Mouse (Mus musculus) thymus, postnatal 0 days (tissue): ENCODE results near the gene Hist3h2a. TPM values are rescaled to one million over a fixed set of nuclear protein-coding genes. Genes with fewer than 3 reads are reported as not detected.
A peak's percentile ranks its signal among the peaks of the same experiment; 100 is the strongest.

Experiments used
- DNase-seq: peaks from one replicate; pipeline ENCODE4 v3.0.0-alpha.2; 2015; ENCODE audit warnings: low spot score
- microRNA-seq: library from miRNA; unstranded; fragments of <30 nt; microRNA quantifications from one replicate; pipeline ENCODE4, GENCODE M21; 2016; ENCODE audit warnings: borderline number of aligned reads
- polyA plus RNA-seq: library from polyadenylated mRNA; unstranded; fragments of >200 nt; fragmentation: Nextera tagmentation; extraction: Ambion mirVana; gene quantifications from 2 replicates; pipeline ENCODE4 v1.2.1, GENCODE M21; 2015

The Hist3h2a gene
- polyA plus RNA-seq, 1 experiment from 2014 or later: 52.3 TPM

GRCm38 (mm10) chr11:58990794-58991193 is 36.3 kb downstream of the Hist3h2a start:
- DNase-seq: no peak

GRCm38 (mm10) chr11:58991911-58992310 is 37.4 kb downstream of the Hist3h2a start:
- DNase-seq: no peak

GRCm38 (mm10) chr11:58993091-58993670 is 38.7 kb downstream of the Hist3h2a start:
- DNase-seq: no peak

- peak; percentile 71 for DNase-seq
Measured at GRCm38 (mm10) chr11:58994337-58994826, 39.9 kb downstream of the Hist3h2a start.

GRCm38 (mm10) chr11:58995061-58995806 is 40.7 kb downstream of the Hist3h2a start:
- no peak for DNase-seq

- peak; percentile 84 for DNase-seq
Measured at GRCm38 (mm10) chr11:58995807-58996370, 41.4 kb downstream of the Hist3h2a start.

GRCm38 (mm10) chr11:58997541-58997940 is 43.1 kb downstream of the Hist3h2a start:
- DNase-seq: no peak

GRCm38 (mm10) chr11:58999158-58999557 is 44.7 kb downstream of the Hist3h2a start:
- no peak for DNase-seq

GRCm38 (mm10) chr11:58999830-59000229 is 45.3 kb downstream of the Hist3h2a start:
- no peak for DNase-seq

- no peak for DNase-seq
Measured at GRCm38 (mm10) chr11:59000635-59001034, 46.1 kb downstream of the Hist3h2a start.

- no peak for DNase-seq
Measured at GRCm38 (mm10) chr11:59002327-59003079, 48.0 kb downstream of the Hist3h2a start.

Small RNA genes within 50 kb of the gene (microRNA-seq; reads per million reads assigned to microRNA genes)
- not detected for gene Gm44313

Other genes starting within 250 kb of the Hist3h2a start
- gene Olfr318, start 230.7 kb upstream of the Hist3h2a start, polyA plus RNA-seq: not detected in 2 replicates
- gene Olfr317, start 215.5 kb upstream of the Hist3h2a start, polyA plus RNA-seq: not detected in 2 replicates
- gene Olfr316, start 202.0 kb upstream of the Hist3h2a start, polyA plus RNA-seq: not detected in 2 replicates
- gene Olfr315, start 181.5 kb upstream of the Hist3h2a start, polyA plus RNA-seq: not detected in 2 replicates
- gene Olfr314, start 171.7 kb upstream of the Hist3h2a start, polyA plus RNA-seq: not detected in 2 replicates
- gene Fam183b, start 152.7 kb upstream of the Hist3h2a start, polyA plus RNA-seq: 1.5 and 2.2 TPM in 2 replicates
- gene Olfr313, start 139.7 kb upstream of the Hist3h2a start, polyA plus RNA-seq: 0.06 and 0.08 TPM in 2 replicates
- 0.03 TPM in 1 of 2 replicates, not detected in the other for gene Olfr312, start 125.4 kb upstream of the Hist3h2a start, polyA plus RNA-seq
- not detected in 2 replicates for gene Olfr311, start 115.4 kb upstream of the Hist3h2a start, polyA plus RNA-seq
- 19.2 and 20.6 TPM in 2 replicates for gene Gm12258, start 107.5 kb upstream of the Hist3h2a start, polyA plus RNA-seq
- gene 2810021J22Rik, start 87.5 kb upstream of the Hist3h2a start, polyA plus RNA-seq: 7.7 and 9.0 TPM in 2 replicates
- gene Zfp39, start 50.5 kb upstream of the Hist3h2a start, polyA plus RNA-seq: 6.1 and 7.9 TPM in 2 replicates
- 0.09 TPM in 1 of 2 replicates, not detected in the other for gene Btnl10, start 36.8 kb upstream of the Hist3h2a start, polyA plus RNA-seq
- 245 and 268 TPM in 2 replicates for gene Rnf187, start 15.8 kb upstream of the Hist3h2a start, polyA plus RNA-seq
- 50.8 and 57.5 TPM in 2 replicates for gene Hist3h2ba, start 5.8 kb upstream of the Hist3h2a start, polyA plus RNA-seq
- gene Trim17, start within 50 bp of the Hist3h2a start, polyA plus RNA-seq: 0.29 and 0.44 TPM in 2 replicates
- 49.6 and 54.0 TPM in 2 replicates for gene Trim11, start 23.4 kb downstream of the Hist3h2a start, polyA plus RNA-seq
- 0.04 and 0.13 TPM in 2 replicates for gene Obscn, start 181.7 kb downstream of the Hist3h2a start, polyA plus RNA-seq
- 5.3 and 5.7 TPM in 2 replicates for gene Iba57, start 209.1 kb downstream of the Hist3h2a start, polyA plus RNA-seq
- 0.18 and 0.26 TPM in 2 replicates for gene Gjc2, start 228.5 kb downstream of the Hist3h2a start, polyA plus RNA-seq
- 92.3 and 93.0 TPM in 2 replicates for gene Guk1, start 237.5 kb downstream of the Hist3h2a start, polyA plus RNA-seq
- 106 and 110 TPM in 2 replicates for gene Mrpl55, start 247.8 kb downstream of the Hist3h2a start, polyA plus RNA-seq